Mouse (Mus musculus): ENCODE data around the gene Epb41l1.

The Epb41l1 gene

DNA sequence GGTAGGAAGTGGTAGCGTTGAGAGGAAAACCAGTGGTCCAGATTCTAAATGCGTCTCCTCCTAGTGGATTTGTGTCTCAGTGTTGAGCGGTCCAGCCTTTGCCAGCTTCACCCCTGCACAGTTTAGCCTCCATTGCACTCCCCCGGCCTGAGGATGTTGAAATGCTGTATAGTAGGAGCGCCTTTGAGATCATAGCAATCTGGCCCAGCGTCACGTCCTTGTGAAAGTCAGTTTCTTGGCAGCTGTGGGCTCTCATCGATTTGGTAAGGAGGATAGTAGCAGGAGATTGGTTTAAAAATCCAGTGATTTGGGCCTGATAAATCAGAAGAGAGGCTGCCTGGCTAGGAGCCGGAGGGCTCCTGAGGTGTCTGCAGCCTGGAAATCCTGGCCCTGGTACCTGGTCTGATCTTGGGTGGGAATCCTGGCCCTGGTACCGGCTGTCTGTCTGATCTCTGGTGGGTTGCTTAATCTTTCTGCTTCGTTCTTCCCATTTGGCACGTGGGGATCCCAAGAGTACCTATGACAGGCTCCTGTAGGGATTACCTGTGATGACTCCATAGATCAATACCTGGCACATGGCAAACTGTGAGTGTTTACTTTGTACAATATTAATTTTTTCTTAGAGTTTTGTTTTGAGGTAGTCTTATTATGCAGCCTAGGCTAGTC, 65.5 kb downstream of the Epb41l1 start:
- ChIA-PET CTCF (interaction anchor here in 1 of 4 experiments (1.1 to 3.2 kb wide), 2 partner anchors 11 to 12 kb away, joined by 3 to 14 read pairs; no protein-coding TSS in a partner anchor), POLR2A (interaction anchor here in 1 of 4 experiments (2.8 kb wide), 1 partner anchor 12 kb away, joined by 10 read pairs; no protein-coding TSS in a partner anchor)

DNA sequence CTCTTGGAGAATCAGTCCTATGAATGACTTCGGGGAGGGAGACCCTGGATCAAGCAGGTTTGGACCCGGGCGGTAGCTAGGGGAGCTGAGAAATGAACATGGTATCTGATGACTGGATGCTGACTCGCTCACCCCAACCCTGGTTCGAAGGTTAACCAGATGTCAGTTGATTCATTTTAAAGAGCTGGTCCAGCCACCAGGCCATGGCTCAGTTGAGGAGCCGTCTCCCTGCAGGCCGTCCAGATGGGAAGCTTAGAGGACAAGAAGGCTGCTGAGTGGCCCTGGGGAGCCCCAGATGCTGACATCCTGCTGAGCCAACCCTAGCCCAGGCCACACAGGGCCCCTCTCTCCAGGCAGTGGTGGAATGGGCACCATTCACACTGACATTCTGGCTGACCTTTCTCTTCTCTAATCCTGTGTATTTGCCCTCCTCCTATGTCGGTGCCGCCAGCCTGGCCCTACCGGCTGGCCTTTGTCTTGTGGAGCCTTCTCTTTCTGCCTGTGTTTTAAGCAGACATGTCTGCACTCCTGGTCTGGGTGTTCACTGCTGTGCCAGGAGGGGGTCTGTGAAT, 67.0 kb downstream of the Epb41l1 start:
- ChIA-PET POLR2A (interaction anchor here in 2 of 4 experiments (0.9 to 2.8 kb wide), 7 partner anchors 10 to 182 kb away, joined by 3 to 10 read pairs (median 3); partner anchors contain the start of gene Aar2 (in 1 of the 2)), CTCF (interaction anchor here (0.6 to 3.2 kb wide), 6 partner anchors 10 to 54 kb away, joined by 3 to 14 read pairs (median 4); no protein-coding TSS in a partner anchor)

DNA sequence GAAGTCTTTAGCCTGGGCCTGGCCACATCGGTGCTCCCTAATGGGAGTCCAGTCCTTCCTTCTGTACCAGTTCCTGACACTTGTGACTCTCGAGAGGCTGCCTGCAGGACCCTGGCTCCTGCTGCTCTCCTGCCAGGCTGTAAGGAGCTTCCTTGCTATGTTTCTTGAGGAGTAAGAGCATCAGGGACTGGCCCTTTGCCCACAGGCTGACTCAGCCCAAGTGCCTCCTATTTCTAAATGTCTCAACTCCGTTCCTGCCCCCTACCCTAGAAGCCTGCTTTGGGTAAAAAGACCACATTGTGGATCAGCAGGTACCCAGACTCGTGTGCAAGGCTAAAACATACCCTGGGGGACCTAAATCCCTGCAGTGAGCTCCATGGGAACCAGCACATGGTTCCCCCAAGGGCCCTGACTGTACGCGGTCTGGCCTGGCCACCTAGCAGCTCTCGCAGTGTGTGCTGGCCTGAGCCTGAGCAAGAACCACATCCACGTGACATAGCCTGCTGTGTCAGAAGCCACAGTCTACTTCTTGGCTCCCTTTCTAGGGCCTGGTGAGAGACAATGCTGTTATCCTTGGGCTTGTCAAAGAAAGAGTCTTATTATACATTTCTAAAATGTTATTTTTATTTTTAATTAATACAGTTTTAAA, 67.6 kb downstream of the Epb41l1 start:
- CTCF ChIA-PET = interaction anchor here (0.6 to 3.2 kb wide), 6 partner anchors 9 to 53 kb away, joined by 3 to 14 read pairs (median 4); no protein-coding TSS in a partner anchor

DNA sequence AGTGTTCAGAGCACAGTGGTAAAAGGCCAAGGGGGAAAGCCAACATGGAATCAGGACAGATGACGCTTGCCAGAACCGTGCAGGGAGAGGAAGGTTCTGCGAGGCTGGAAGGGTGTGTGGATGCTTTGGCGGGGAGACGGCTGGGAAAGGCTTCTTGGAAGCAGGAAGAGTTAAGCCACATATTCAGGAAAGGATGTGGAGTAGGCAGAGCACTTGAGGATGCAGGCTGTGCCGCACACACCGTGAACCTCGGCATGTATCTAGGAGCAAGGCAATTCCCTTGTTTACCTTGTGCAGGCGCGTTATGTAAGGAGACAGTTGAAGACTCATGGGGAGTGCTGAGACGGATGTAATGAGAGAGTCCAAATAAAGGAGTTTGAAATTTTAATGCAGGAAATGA, 69.5 kb downstream of the Epb41l1 start:
- CTCF ChIA-PET = interaction anchor here in 1 of 4 experiments (1.9 kb wide), 1 partner anchor 8 kb away, joined by 5 read pairs; no protein-coding TSS in a partner anchor
- POLR2A ChIA-PET = interaction anchor here in 3 of 4 experiments (0.6 to 4.6 kb wide), 6 partner anchors 9 to 51 kb away, joined by 3 to 23 read pairs (median 5); no protein-coding TSS in a partner anchor

More for the DNA sequence above, 67.6 kb downstream of the Epb41l1 start:
- POLR2A ChIA-PET = interaction anchor here in 3 of 4 experiments (0.8 to 2.8 kb wide), 9 partner anchors 10 to 183 kb away, joined by 3 to 10 read pairs (median 3); partner anchors contain the start of gene Aar2 (in 1 of the 3)

DNA sequence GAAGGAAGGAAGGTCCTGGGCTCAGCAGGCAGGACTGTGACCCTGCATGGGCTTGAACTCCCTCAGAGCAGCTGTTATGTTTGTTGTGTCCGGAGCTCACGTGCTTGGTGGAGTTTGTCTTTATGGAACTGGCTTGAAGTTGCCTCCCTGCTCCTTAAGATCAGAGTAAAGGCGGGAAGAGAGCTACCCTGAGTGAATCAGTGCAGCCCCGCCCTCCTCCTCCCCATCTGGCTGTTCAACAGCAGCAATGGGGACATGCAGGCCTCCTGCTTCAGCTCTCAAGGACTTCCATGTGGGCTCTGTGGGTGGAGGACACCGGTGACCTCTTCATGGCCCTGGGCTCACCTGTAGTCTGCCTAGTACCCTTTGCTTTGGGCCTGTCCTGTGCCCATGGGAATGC, 71.1 kb downstream of the Epb41l1 start:
- ChIA-PET POLR2A (interaction anchor here in 3 of 4 experiments (0.5 to 4.6 kb wide), 16 partner anchors 9 to 180 kb away, joined by 3 to 23 read pairs (median 4); partner anchors contain the start of genes Cnbd2 (in 1 of the 3), Epb41l1 (in 1 of the 3) and Scand1 (in 1 of the 3)), CTCF (interaction anchor here in 3 of 4 experiments (0.6 to 1.9 kb wide), 8 partner anchors 9 to 93 kb away, joined by 3 to 13 read pairs (median 4); no protein-coding TSS in a partner anchor)

DNA sequence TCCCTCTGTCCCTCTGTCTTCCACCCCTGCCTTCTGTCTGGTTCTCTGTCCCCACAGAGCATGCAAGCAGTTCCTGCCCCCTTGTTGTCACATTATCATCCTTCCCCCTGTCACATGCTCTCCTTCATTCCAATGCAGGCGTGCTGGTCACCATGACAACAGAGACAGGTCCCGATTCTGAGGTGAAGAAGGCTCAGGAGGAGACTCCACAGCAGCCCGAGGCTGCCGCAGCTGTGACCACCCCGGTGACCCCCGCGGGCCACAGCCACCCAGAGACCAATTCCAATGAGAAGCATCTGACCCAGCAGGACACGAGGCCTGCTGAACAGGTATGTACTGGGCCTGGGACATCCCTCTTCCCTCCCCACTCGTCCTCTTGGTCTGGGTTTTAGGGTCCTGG, 73.1 kb downstream of the Epb41l1 start:
- ChIA-PET POLR2A (interaction anchor here in 1 of 4 experiments (1.0 to 4.6 kb wide), 4 partner anchors 17 to 100 kb away, joined by 3 to 23 read pairs (median 6); no protein-coding TSS in a partner anchor), CTCF (no interaction called here)

DNA sequence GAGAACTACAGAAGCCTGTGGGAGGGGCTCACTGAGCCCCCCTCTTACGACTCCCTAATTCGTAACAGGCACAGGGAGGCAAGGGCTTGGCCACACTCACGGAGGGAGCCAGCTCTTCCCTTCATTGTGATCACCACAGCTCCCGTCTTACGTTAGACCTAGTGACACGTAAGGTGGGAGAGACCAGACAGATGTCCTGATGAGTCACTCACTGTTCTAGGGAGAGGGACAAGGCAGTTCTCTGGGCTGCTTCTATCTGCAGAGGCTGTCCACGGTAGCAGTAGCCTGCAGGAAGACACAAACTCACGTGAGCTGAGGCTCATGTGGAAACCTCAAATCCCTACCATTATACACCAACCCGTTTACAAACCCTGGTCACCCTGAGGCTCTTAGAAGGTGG, 73.8 kb downstream of the Epb41l1 start:
- POLR2A ChIA-PET = interaction anchor here in 1 of 4 experiments (0.6 to 4.6 kb wide), 3 partner anchors 17 to 304 kb away, joined by 4 to 23 read pairs (median 4); no protein-coding TSS in a partner anchor
- CTCF ChIA-PET = interaction anchor here in 1 of 4 experiments (0.5 kb wide), 1 partner anchor 47 kb away, joined by 8 read pairs; no protein-coding TSS in a partner anchor

DNA sequence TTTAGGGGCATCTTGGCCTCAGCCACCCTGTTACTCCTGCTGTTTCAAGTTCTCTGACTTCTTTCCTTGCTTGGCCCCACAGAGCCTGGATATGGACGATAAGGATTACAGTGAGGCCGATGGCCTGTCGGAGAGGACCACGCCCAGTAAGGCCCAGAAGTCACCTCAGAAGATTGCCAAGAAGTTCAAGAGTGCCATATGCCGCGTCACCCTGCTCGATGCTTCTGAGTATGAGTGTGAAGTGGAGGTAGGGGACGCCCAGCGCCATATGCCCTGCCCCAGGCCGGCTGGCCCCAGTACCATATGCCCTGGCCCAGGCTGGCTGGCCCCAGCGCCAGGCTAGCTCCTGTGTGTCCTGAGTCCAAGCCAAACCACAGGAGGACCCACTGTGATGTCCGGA, 74.2 kb downstream of the Epb41l1 start:
- ChIA-PET CTCF (no interaction called here), POLR2A (interaction anchor here in 1 of 4 experiments (1.0 kb wide), 1 partner anchor 102 kb away, joined by 4 read pairs; no protein-coding TSS in a partner anchor)

DNA sequence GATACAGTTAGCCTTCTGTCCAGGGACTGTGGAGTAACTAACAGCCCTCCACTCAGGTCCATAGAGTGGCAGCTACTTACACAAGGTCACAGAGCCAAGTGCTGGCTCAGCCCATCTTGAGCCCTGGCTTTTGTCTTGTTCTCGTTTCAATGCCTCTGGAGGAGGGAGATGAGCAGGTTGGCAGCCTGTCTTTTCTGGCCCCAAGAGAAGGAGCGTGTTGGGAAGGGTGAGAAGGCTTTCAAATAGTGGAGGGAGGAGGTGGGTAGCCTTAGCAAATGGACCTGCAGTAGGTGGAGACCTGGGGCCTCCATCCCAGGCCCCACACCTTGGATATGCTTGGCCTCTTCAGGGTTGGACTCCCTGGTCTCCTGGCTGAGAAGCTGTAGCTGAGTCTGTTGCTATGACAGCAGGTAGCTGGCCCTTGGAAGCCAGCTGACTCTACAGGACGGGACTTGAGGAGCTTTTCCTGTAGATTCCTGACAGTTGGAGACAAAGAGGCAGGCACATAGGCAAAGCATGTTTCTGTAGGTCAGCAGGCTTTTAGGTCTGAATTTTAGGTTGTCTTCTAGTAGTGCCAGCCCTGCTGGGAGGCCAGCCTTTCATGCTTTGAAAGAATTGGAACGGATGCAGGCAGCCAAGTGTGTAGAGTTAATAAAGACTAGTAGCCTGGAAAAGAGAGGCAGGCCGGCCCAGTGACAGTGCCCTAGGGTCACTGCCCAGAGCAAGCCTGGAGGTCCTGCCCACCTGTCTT, 76.3 kb downstream of the Epb41l1 start:
- CTCF ChIA-PET = interaction anchor here in 3 of 4 experiments (0.8 to 2.9 kb wide), 16 partner anchors 9 to 203 kb away, joined by 3 to 16 read pairs (median 5); no protein-coding TSS in a partner anchor

DNA sequence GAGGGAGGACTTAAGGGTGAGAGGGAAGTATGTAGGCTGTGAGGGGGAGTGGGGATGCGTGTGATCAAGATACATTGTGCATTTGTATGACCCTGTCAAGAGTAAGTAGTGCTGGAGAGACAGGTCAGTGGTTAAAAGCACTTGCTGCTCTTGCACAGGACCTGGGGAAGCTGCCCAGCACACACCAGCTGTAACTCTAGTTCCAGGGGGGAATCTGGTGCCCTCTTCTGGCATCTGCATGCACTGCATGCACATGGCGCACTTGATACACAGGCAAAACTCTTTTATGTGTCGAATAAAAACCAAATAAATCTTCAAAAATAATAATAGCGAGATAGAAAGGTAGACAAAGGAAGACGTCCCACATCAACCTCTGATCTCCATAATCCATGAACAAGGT, 77.2 kb downstream of the Epb41l1 start:
- POLR2A ChIA-PET = interaction anchor here in 2 of 4 experiments (0.5 to 2.4 kb wide), 17 partner anchors 10 to 160 kb away, joined by 3 to 10 read pairs (median 4); partner anchors contain the start of gene Epb41l1 (in 1 of the 2)
- CTCF ChIA-PET = interaction anchor here (0.6 to 2.9 kb wide), 62 partner anchors 9 to 731 kb away, joined by 3 to 16 read pairs (median 4); partner anchors contain the start of genes Cnbd2 (in 1 of the 4), Epb41l1 (in 1 of the 4) and Scand1 (in 1 of the 4)

More for the DNA sequence above, 76.3 kb downstream of the Epb41l1 start:
- POLR2A ChIA-PET = interaction anchor here in 1 of 4 experiments (1.2 to 2.4 kb wide), 4 partner anchors 9 to 71 kb away, joined by 3 to 10 read pairs (median 4); no protein-coding TSS in a partner anchor

DNA sequence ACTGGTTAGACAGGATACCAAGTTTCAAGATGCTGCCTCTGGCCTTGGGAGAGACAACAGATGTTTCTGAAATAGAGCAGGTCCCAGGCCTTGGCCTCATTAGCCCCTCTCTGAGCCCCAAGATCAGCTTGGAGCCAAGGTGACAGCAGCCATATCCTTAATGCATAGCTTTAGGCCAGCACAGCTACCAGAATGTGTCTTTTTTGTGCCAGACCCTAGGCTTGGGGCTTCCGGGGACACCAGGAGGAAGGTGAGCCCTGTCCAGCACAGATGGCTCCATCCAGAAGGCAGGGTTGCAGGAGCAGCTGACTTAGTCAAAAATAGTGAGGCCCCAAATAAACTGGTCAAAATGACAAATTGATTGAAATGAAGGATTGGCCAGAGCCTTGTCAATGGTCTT, 80.3 kb downstream of the Epb41l1 start:
- ChIA-PET CTCF (no interaction called here), POLR2A (interaction anchor here in 1 of 4 experiments (0.7 kb wide), 1 partner anchor 193 kb away, joined by 3 read pairs; no protein-coding TSS in a partner anchor)

DNA sequence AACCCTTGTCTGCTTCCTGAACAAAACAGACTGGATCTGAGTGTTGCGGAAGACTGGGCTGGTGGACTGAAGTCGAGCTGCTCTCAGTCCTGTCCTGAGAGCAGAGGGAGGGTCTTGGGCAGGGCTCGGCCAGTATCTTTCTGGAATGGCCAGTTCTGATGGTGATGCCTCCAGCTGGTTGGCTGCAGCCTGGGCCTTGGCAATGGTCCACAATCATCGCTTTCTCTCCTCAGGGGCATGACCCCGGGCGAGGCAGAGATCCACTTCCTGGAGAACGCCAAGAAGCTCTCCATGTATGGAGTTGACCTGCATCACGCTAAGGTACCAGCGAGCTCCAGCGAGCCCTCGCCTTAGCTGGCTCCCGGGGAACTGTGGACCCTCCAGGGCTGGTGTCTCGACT, 84.8 kb downstream of the Epb41l1 start:
- ChIA-PET POLR2A (interaction anchor here in 2 of 4 experiments (0.5 to 1.1 kb wide), 4 partner anchors 10 to 45 kb away, joined by 3 to 5 read pairs (median 3); no protein-coding TSS in a partner anchor), CTCF (interaction anchor here in 3 of 4 experiments (0.6 to 1.8 kb wide), 3 partner anchors 10 to 65 kb away, joined by 3 to 7 read pairs (median 3); no protein-coding TSS in a partner anchor)

DNA sequence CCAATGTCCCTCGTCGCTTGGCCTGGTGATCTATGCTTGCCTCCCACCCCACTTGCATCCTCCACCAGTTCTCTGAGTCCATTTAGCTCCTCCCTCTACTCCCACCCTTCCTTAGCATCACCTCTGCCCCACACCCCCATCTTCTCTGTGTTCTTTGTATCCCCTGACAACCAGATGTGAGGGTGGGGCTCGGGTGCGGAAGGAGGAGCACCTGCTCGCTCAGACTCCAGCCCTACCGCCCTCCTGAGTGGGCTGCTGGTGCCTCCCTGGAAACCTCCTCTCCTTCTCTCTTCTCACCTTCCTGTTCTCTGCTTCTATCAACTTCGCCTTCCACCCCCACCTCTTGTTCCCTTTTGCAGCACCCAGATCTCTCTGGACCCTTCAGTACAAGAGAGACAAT, 91.3 kb downstream of the Epb41l1 start:
- ChIA-PET POLR2A (interaction anchor here in 1 of 4 experiments (0.6 kb wide), 1 partner anchor 82 kb away, joined by 3 read pairs; no protein-coding TSS in a partner anchor), CTCF (interaction anchor here in 2 of 4 experiments (0.5 to 1.9 kb wide), 3 partner anchors 14 to 206 kb away, joined by 3 to 8 read pairs (median 6); no protein-coding TSS in a partner anchor)

DNA sequence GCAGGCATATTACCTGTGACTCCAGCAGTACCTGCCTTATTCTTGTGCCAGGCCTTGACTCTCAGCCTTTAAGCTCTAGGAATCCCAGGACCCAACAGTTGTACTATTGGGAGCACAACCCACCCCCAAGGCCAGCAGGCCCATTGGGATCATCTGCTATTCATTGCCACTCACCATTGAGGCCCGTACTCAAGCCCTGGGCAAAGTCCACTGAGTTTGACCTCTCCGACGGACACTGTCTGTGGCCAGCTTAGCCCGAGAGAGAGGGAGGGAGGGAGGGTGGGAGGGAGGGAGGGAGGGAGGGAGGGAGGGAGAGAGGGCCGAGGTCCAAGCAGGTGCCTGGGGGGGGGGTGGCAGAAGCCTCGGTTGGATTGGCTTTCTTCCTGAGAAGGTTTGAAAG, 91.9 kb downstream of the Epb41l1 start:
- ChIA-PET CTCF (interaction anchor here in 2 of 4 experiments (0.5 to 1.9 kb wide), 4 partner anchors 8 to 206 kb away, joined by 3 to 8 read pairs (median 4); no protein-coding TSS in a partner anchor), POLR2A (interaction anchor here in 1 of 4 experiments (0.6 to 1.2 kb wide), 3 partner anchors 22 to 153 kb away, joined by 3 to 4 read pairs (median 4); no protein-coding TSS in a partner anchor)

DNA sequence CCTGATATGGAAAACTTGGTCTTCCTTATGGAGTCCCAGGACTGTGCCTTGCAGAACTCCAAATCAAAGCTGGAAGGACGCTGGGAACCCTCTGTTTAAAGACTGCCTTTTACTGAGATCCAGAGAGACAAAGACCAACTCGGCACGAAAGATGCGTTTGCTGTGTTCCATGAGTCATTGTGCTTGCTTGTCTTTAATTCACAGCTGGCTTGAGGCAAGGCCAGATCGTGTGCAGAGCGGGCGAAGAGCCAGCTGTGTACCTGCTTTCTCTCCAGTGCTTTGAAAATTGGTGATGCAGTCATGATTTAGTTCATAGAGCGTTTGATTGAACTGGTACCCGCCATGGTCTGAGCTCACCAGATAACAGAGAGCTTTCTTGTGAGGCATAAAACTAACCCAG, 94.4 kb downstream of the Epb41l1 start:
- POLR2A ChIA-PET = interaction anchor here in 2 of 4 experiments (0.6 to 1.4 kb wide), 8 partner anchors 9 to 223 kb away, joined by 3 to 5 read pairs (median 3); no protein-coding TSS in a partner anchor

DNA sequence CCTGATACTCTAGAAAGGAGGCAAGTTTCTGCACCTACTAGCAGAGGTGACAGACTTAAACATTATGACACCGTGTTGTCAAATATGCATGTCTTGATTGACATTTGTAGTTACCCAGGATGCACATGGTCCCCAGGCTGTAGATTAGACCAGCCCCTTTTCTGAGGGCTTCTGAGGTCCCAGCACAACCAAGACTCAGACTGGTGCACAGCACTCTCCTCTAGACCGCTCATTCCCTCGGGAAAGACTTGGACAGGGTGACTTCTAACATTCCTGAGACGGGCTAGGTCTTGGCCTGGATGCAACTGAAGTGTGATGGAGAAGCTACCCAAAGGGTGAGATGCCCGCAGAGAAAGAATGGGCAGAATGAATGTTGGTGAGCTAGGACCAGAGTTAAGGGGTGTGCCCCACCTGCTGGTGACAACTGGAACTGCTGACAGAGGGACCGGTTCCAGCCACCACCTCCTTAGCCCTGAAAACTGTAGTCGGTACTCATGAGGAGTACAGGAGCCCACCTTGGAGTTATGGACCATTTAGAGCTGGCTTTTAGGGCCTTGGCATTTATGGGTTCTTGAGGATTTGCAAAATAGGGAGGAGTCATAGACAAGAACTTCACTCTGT, 95.0 kb downstream of the Epb41l1 start:
- CTCF ChIA-PET = interaction anchor here (0.5 to 2.8 kb wide), 41 partner anchors 9 to 481 kb away, joined by 3 to 16 read pairs (median 4); no protein-coding TSS in a partner anchor
- POLR2A ChIA-PET = interaction anchor here in 2 of 4 experiments (0.6 to 1.4 kb wide), 10 partner anchors 10 to 224 kb away, joined by 3 to 5 read pairs (median 3); partner anchors contain the start of gene Aar2 (in 1 of the 2)

More for the DNA sequence above, 94.4 kb downstream of the Epb41l1 start:
- CTCF ChIA-PET = interaction anchor here (0.5 to 2.8 kb wide), 37 partner anchors 9 to 481 kb away, joined by 3 to 16 read pairs (median 4); no protein-coding TSS in a partner anchor

Measured in embryonic stem cell, embryonic (primary cell).